8 mouse cellular contexts compared by ENCODE assay signal in genomic region chr16:16982636-16983035, GRCm38 (mm10). TPM values are rescaled to one million over a fixed set of nuclear protein-coding genes. Genes with fewer than 3 reads are reported as not detected.
DNase-seq lines count a peak whose midpoint lies in the region; ATAC-seq lines count a peak whose summit lies in the region.

No protein-coding gene starts in this region.

- H3K9ac ChIP-seq in kidney, embryonic 16.5 days (replicated peaks; ENCODE audit: low read length) = peak overlapping the region; percentile 97
- peak overlapping the region; percentile 95 for H3K9ac ChIP-seq in embryonic facial prominence, embryonic 11.5 days (replicated peaks; ENCODE audit: low read length)
- peak overlapping the region; percentile 87 for H3K9ac ChIP-seq in intestine, embryonic 15.5 days
- peak overlapping the region; percentile 75 for H3K9ac ChIP-seq in neural tube, embryonic 11.5 days (ENCODE audit: low read length)

- ATAC-seq in kidney, embryonic 16.5 days (ENCODE audit: low FRiP score, low TSS enrichment) = peak; percentile 39
- peak; percentile 53 for ATAC-seq in embryonic facial prominence, embryonic 11.5 days (replicated peaks; ENCODE audit: insufficient number of reproducible peaks, low FRiP score, low TSS enrichment, low read depth)
- peak; percentile 29 for ATAC-seq in intestine, embryonic 15.5 days
- peak; percentile 40 for ATAC-seq in neural tube, embryonic 11.5 days (ENCODE audit: insufficient read depth, low FRiP score, low TSS enrichment)

- 44% methylated on average over 1 of the region's 2 CpGs for WGBS in kidney, embryonic 16.5 days
- WGBS in embryonic facial prominence, embryonic 11.5 days = 45% methylated on average over 2 of the region's 2 CpGs
- 36% methylated on average over 2 of the region's 2 CpGs for WGBS in intestine, embryonic 15.5 days
- 50% methylated on average over 1 of the region's 2 CpGs for WGBS in neural tube, embryonic 11.5 days

- H3K27ac ChIP-seq in kidney, embryonic 16.5 days (ENCODE audit: low read length) = peak overlapping the region; percentile 73
- no peak overlapping the region for H3K27ac ChIP-seq in embryonic facial prominence, embryonic 11.5 days (replicated peaks; ENCODE audit: low read depth, low read length)
- H3K27ac ChIP-seq in intestine, embryonic 15.5 days = peak overlapping the region; percentile 25; the same call in 1 of the 2 replicates
- no peak overlapping the region for H3K27ac ChIP-seq in neural tube, embryonic 11.5 days (ENCODE audit: low read depth, low read length)

- no peaks in the 10 kb centered on the region for H3K27me3 ChIP-seq in kidney, embryonic 16.5 days (ENCODE audit: insufficient read depth, low read length)
- H3K27me3 ChIP-seq in embryonic facial prominence, embryonic 11.5 days (ENCODE audit: control insufficient read depth, insufficient read depth, low read length) = no peaks in the 10 kb centered on the region
- H3K27me3 ChIP-seq in intestine, embryonic 15.5 days (replicated peaks) = no peaks in the 10 kb centered on the region
- H3K27me3 ChIP-seq in neural tube, embryonic 11.5 days (ENCODE audit: control insufficient read depth, insufficient read depth, low read length) = no peaks in the 10 kb centered on the region

- no peak for DNase-seq in kidney, postnatal 25 days
- peak; percentile 32 for DNase-seq in embryonic facial prominence, embryonic 11.5 days (ENCODE audit: low spot score)
- DNase-seq in neural tube, embryonic 11.5 days (ENCODE audit: low spot score) = no peak
- no peak for DNase-seq in adrenal gland, postnatal 4 days (ENCODE audit: low spot score in 2 of 2)
- no peak for DNase-seq in T-cell, adult 2 months (ENCODE audit: low spot score)
- DNase-seq in left cerebral cortex, adult 18-20 months (ENCODE audit: low spot score in 2 of 2) = no peak

- no peaks in the 10 kb centered on the region for H3K9me3 ChIP-seq in kidney, embryonic 16.5 days (ENCODE audit: low read length)
- no peaks in the 10 kb centered on the region for H3K9me3 ChIP-seq in embryonic facial prominence, embryonic 11.5 days (replicated peaks; ENCODE audit: control insufficient read depth, low read length)
- no peaks in the 10 kb centered on the region for H3K9me3 ChIP-seq in intestine, embryonic 15.5 days
- no peaks in the 10 kb centered on the region for H3K9me3 ChIP-seq in neural tube, embryonic 11.5 days (ENCODE audit: control insufficient read depth, low read length)

- H3K4me3 ChIP-seq in kidney, embryonic 16.5 days (ENCODE audit: low read length) = peak overlapping the region; percentile 99
- peak overlapping the region; percentile 98 for H3K4me3 ChIP-seq in embryonic facial prominence, embryonic 11.5 days (ENCODE audit: low read depth, low read length)
- H3K4me3 ChIP-seq in intestine, embryonic 15.5 days (replicated peaks) = peak overlapping the region; percentile 72
- H3K4me3 ChIP-seq in neural tube, embryonic 11.5 days (ENCODE audit: low read depth, low read length) = peak overlapping the region; percentile 78

- peaks cover 23% of the 10 kb centered on the region for H3K4me1 ChIP-seq in kidney, embryonic 16.5 days (ENCODE audit: insufficient read depth, low read length)
- no peaks in the 10 kb centered on the region for H3K4me1 ChIP-seq in embryonic facial prominence, embryonic 11.5 days (ENCODE audit: control insufficient read depth, insufficient read depth, low read length)
- H3K4me1 ChIP-seq in intestine, embryonic 15.5 days (replicated peaks) = peaks cover 8% of the 10 kb centered on the region
- peaks cover 6% of the 10 kb centered on the region; the same call in 1 of the 2 replicates for H3K4me1 ChIP-seq in neural tube, embryonic 11.5 days (ENCODE audit: control insufficient read depth, insufficient read depth, low read length)

- peak overlapping the region; percentile 70 for H3K4me2 ChIP-seq in kidney, embryonic 16.5 days (replicated peaks; ENCODE audit: low read depth, low read length)
- peak overlapping the region; percentile 63 for H3K4me2 ChIP-seq in embryonic facial prominence, embryonic 11.5 days (ENCODE audit: low read depth, low read length)
- H3K4me2 ChIP-seq in intestine, embryonic 15.5 days (replicated peaks) = peak overlapping the region; percentile 78
- peak overlapping the region; percentile 57 for H3K4me2 ChIP-seq in neural tube, embryonic 11.5 days (ENCODE audit: low read depth)

- H3K36me3 ChIP-seq in kidney, embryonic 16.5 days (ENCODE audit: insufficient read depth, low read length) = 0 out of 2 replicates have a peak, but pooled peaks cover 3% of the 10 kb centered on the region
- no peaks in the 10 kb centered on the region for H3K36me3 ChIP-seq in embryonic facial prominence, embryonic 11.5 days (replicated peaks; ENCODE audit: control insufficient read depth, insufficient read depth, low read depth, low read length)
- H3K36me3 ChIP-seq in intestine, embryonic 15.5 days = no peaks in the 10 kb centered on the region
- H3K36me3 ChIP-seq in neural tube, embryonic 11.5 days (ENCODE audit: control insufficient read depth, insufficient read depth, low read length) = no peaks in the 10 kb centered on the region

RNA-seq across cellular contexts. Expression of gene Mapk1, which starts 0.5 kb away (rescaled TPM):
- polyA plus RNA-seq in kidney, embryonic 16.5 days (2015; fragmentation: Nextera tagmentation; extraction: Ambion mirVana) = 171 and 172 TPM in 2 replicates
- polyA plus RNA-seq in embryonic facial prominence, embryonic 11.5 days (2014; fragmentation: Nextera tagmentation; extraction: Ambion mirVana) = 182 and 185 TPM in 2 replicates
- polyA plus RNA-seq in intestine, embryonic 15.5 days (2015; fragmentation: Nextera tagmentation; extraction: Ambion mirVana) = 149 and 158 TPM in 2 replicates
- polyA plus RNA-seq in neural tube, embryonic 11.5 days (2014; fragmentation: Nextera tagmentation; extraction: Ambion mirVana) = 218 and 224 TPM in 2 replicates
- 100 to 1,000 TPM; 188 to 197 TPM for total RNA-seq in adrenal gland, postnatal 4 days (2021)
- total RNA-seq in left cerebral cortex, adult 18-20 months (2021) = 100 to 1,000 TPM; 448 to 457 TPM

Comparison
In these comparisons a context has a peak if more than half of its experiments do, and no peak if none do; other contexts are left out.
1. H3K27ac ChIP-seq: peak in kidney, embryonic 16.5 days (single experiment) and intestine, embryonic 15.5 days (single experiment); none in embryonic facial prominence, embryonic 11.5 days (single experiment) and neural tube, embryonic 11.5 days (single experiment).
2. Peak in every context shown above with its lines, with median percentiles within 50 percentile points of each other: ATAC-seq, H3K4me2 ChIP-seq, H3K4me3 ChIP-seq and H3K9ac ChIP-seq.